Mouse (Mus musculus): ENCODE measurements at regions not wholly inside any gene's neighbourhood (a gene's known extent, or its start where the extent isn't known, plus 50 kb on each side); places are given as distances from the start of the nearest gene placed in this dataset.
A peak's percentile ranks its signal among the peaks of the same experiment; 100 is the strongest.

DNA sequence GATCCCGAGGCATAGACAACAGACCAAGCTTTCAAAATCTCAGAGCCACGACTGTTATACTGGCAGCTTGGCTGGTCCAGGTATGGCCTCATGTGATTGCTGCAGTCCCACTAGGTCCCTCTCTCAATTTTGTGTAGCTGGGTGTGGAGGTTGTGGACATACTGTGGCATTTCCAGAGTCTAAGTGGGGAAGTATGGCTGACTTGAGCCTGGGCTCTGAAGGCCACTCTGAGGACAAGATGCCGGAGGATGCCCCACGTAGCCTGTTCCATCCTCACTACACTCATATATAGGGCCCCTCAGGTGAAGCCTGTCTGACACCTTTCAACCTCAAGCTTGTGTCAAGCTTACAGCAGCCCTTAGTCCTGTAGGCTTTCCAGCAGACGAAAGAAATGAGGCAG, 78.2 kb upstream of the Adam6b start:
- Histone ChIP-seq H3K4me3 (ENCODE audit: low read depth, low read length) (no peak overlapping the region), H3K36me3 (replicated peaks) (no peaks in the 10 kb centered on the region), H3K27me3 (ENCODE audit: insufficient read depth, low read length) (no peaks in the 10 kb centered on the region), H3K9me3 (replicated peaks) (peaks cover 24% of the 10 kb centered on the region), H3K4me1 (ENCODE audit: insufficient read depth, low read depth, low read length) (no peaks in the 10 kb centered on the region)
- DNase-seq (ENCODE audit: low spot score) (no peak), ATAC-seq (ENCODE audit: extremely low read depth, insufficient number of reproducible peaks, low FRiP score, poor library complexity, severe bottlenecking) (no peak)
- TF ChIP-seq CTCF (IDR thresholded peaks at IDR 0.05; ENCODE audit: low read depth, low read length) (no peak), TAL1 (conservative IDR thresholded peaks at IDR 0.05; ENCODE audit: low read depth, low read length) (no peak), GATA1 (IDR thresholded peaks at IDR 0.05; ENCODE audit: borderline replicate concordance, low read length) (no peak), POLR2AphosphoS5 (IDR thresholded peaks at IDR 0.05; ENCODE audit: insufficient replicate concordance, low read depth, low read length) (no peak), GATA2 (IDR thresholded peaks at IDR 0.05; ENCODE audit: borderline replicate concordance, low read depth, low read length) (no peak)

DNA sequence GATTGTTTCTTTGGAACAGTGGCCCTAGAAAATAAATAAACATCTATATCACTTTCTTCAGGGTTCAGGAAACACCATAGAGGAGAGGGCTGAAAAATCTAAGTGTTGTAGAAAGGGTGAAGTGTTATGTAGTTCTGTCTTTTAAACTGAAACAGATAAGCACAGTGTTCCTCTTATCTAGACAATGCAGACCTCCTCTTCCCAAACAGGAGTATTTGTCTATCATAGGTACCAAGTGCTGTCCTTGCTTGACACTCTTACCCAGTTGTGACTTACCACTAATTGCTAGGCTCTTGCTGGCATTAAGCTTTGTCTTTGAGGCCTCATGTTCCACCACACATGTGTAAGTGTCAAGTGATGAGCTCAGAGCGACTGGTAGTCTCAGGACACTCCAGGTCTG, 75.3 kb upstream of the Adam6b start:
- H3K27me3 ChIP-seq (ENCODE audit: insufficient read depth, low read length) = no peaks in the 10 kb centered on the region
- TF ChIP-seq GATA2 (IDR thresholded peaks at IDR 0.05; ENCODE audit: borderline replicate concordance, low read depth, low read length) (no peak), POLR2AphosphoS5 (IDR thresholded peaks at IDR 0.05; ENCODE audit: insufficient replicate concordance, low read depth, low read length) (no peak), GATA1 (IDR thresholded peaks at IDR 0.05; ENCODE audit: borderline replicate concordance, low read length) (no peak), TAL1 (conservative IDR thresholded peaks at IDR 0.05; ENCODE audit: low read depth, low read length) (no peak)
- no peak overlapping the region for H3K4me3 ChIP-seq (ENCODE audit: low read depth, low read length)
- peaks cover 21% of the 10 kb centered on the region for H3K9me3 ChIP-seq (replicated peaks)
- DNase-seq (ENCODE audit: low spot score) (no peak), ATAC-seq (ENCODE audit: extremely low read depth, insufficient number of reproducible peaks, low FRiP score, poor library complexity, severe bottlenecking) (0 out of 2 replicates have a peak, but pooled peaks have one; percentile 19)
- no peaks in the 10 kb centered on the region for H3K4me1 ChIP-seq (ENCODE audit: insufficient read depth, low read depth, low read length)
- H3K36me3 ChIP-seq (replicated peaks) = no peaks in the 10 kb centered on the region

DNA sequence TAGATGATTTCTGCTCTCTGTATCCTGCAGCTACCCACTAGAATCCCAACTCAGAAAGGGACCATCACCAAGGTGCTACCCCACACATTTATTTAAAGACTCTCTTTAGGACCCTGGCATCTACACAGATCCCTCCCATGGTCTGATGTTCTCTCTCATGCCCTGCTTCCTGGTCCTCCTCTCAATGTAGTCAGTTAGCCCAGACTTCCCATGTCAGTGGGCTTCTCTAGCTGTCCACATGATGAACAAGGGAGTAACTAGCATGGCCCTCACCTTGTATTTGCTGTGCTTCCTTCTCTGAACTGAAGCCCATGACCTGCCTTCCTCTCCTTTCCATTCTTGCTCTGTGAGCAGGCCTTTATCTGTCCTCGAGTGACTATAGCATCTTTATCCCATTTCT, 71.8 kb upstream of the Adam6b start:
- H3K4me1 ChIP-seq (ENCODE audit: insufficient read depth, low read depth, low read length) = no peaks in the 10 kb centered on the region
- no peaks in the 10 kb centered on the region for H3K27me3 ChIP-seq (ENCODE audit: insufficient read depth, low read length)
- no peaks in the 10 kb centered on the region for H3K36me3 ChIP-seq (replicated peaks)
- no peak overlapping the region for H3K4me3 ChIP-seq (ENCODE audit: low read depth, low read length)
- TF ChIP-seq GATA1 (IDR thresholded peaks at IDR 0.05; ENCODE audit: borderline replicate concordance, low read length) (no peak), TAL1 (conservative IDR thresholded peaks at IDR 0.05; ENCODE audit: low read depth, low read length) (no peak), POLR2AphosphoS5 (IDR thresholded peaks at IDR 0.05; ENCODE audit: insufficient replicate concordance, low read depth, low read length) (no peak), GATA2 (IDR thresholded peaks at IDR 0.05; ENCODE audit: borderline replicate concordance, low read depth, low read length) (no peak), CTCF (IDR thresholded peaks at IDR 0.05; ENCODE audit: low read depth, low read length) (no peak)
- ATAC-seq (ENCODE audit: extremely low read depth, insufficient number of reproducible peaks, low FRiP score, poor library complexity, severe bottlenecking) (no peak), DNase-seq (ENCODE audit: low spot score) (no peak)
- peaks cover 26% of the 10 kb centered on the region for H3K9me3 ChIP-seq (replicated peaks)

DNA sequence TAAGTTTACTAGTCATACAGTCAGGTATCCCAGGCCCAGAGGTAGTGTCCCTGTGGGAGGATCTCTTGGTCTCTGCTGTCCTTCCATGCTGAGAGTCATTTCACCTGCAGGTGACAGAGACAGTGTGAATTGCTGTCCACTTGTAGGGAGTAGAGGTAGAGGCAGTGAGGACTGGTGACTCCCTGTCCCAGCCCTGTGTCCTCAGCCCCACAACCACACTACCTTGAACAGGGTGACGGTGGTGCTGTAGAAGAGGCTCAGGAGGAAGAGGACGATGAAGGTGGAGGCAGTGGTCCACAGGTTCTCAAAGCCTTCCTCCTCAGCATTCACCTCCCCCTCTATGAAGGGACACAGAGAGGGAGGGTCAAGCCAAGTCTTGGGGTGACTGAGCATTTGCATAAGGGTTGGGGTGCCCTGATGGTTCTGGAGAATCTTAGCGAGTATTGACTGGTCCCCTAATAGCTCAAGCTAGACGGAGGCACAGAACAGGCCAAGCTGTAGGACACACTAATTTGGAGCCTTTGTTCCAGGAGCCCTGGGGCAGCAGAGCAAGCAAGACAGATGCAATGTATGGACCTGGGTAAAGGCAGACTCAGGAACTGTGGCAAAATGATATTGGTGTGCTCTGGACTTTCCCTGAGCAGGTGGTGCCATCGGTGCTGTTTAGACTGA, 70.4 kb upstream of the Adam6b start:
- no peak for DNase-seq (ENCODE audit: low spot score)
- Histone ChIP-seq H3K36me3 (replicated peaks) (no peaks in the 10 kb centered on the region), H3K9me3 (replicated peaks) (peaks cover 38% of the 10 kb centered on the region), H3K27me3 (ENCODE audit: insufficient read depth, low read length) (no peaks in the 10 kb centered on the region), H3K4me3 (ENCODE audit: low read depth, low read length) (no peak overlapping the region), H3K4me1 (ENCODE audit: insufficient read depth, low read depth, low read length) (no peaks in the 10 kb centered on the region)
- TF ChIP-seq GATA1 (IDR thresholded peaks at IDR 0.05; ENCODE audit: borderline replicate concordance, low read length) (no peak), GATA2 (IDR thresholded peaks at IDR 0.05; ENCODE audit: borderline replicate concordance, low read depth, low read length) (no peak), TAL1 (conservative IDR thresholded peaks at IDR 0.05; ENCODE audit: low read depth, low read length) (no peak), CTCF (IDR thresholded peaks at IDR 0.05; ENCODE audit: low read depth, low read length) (no peak), POLR2AphosphoS5 (IDR thresholded peaks at IDR 0.05; ENCODE audit: insufficient replicate concordance, low read depth, low read length) (no peak)
- no peak for ATAC-seq (ENCODE audit: extremely low read depth, insufficient number of reproducible peaks, low FRiP score, poor library complexity, severe bottlenecking)

DNA sequence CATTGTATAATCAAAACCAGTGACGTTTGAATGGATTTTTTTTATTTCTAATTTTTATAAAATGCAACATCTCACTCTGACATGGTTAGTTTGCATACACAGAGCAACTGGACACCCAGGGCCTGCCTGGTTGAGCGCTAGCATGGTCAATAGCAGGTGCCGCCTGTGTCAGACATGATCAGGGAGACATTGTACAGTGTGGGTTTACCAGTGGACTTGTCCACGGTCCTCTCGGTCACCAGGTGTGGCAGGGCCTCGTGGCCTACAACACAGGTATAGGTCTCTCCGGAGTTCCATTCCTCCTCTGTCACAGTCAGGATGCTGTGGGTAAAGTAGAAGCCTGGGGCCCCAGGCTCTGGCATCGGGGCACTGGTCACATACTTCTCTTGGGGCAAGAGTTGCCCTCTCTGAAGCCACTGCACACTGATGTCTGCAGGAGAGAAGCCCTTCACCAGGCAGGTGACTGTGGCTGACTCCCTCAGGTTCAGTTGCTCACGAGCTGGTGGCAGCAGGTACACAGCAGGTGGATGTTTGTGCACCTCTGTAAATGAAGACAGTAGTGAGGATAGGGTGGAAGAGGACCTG, 68.5 kb upstream of the Adam6b start:
- Histone ChIP-seq H3K27me3 (ENCODE audit: insufficient read depth, low read length) (no peaks in the 10 kb centered on the region; the same call in 1 of the 2 replicates), H3K36me3 (replicated peaks) (no peaks in the 10 kb centered on the region), H3K4me3 (ENCODE audit: low read depth, low read length) (no peak overlapping the region), H3K9me3 (replicated peaks) (peaks cover 50% of the 10 kb centered on the region), H3K4me1 (ENCODE audit: insufficient read depth, low read depth, low read length) (no peaks in the 10 kb centered on the region)
- ATAC-seq (ENCODE audit: extremely low read depth, insufficient number of reproducible peaks, low FRiP score, poor library complexity, severe bottlenecking) = no peak
- DNase-seq (ENCODE audit: low spot score) = no peak
- TF ChIP-seq TAL1 (conservative IDR thresholded peaks at IDR 0.05; ENCODE audit: low read depth, low read length) (no peak), GATA1 (IDR thresholded peaks at IDR 0.05; ENCODE audit: borderline replicate concordance, low read length) (no peak), CTCF (IDR thresholded peaks at IDR 0.05; ENCODE audit: low read depth, low read length) (no peak), GATA2 (IDR thresholded peaks at IDR 0.05; ENCODE audit: borderline replicate concordance, low read depth, low read length) (no peak), POLR2AphosphoS5 (IDR thresholded peaks at IDR 0.05; ENCODE audit: insufficient replicate concordance, low read depth, low read length) (no peak)

DNA sequence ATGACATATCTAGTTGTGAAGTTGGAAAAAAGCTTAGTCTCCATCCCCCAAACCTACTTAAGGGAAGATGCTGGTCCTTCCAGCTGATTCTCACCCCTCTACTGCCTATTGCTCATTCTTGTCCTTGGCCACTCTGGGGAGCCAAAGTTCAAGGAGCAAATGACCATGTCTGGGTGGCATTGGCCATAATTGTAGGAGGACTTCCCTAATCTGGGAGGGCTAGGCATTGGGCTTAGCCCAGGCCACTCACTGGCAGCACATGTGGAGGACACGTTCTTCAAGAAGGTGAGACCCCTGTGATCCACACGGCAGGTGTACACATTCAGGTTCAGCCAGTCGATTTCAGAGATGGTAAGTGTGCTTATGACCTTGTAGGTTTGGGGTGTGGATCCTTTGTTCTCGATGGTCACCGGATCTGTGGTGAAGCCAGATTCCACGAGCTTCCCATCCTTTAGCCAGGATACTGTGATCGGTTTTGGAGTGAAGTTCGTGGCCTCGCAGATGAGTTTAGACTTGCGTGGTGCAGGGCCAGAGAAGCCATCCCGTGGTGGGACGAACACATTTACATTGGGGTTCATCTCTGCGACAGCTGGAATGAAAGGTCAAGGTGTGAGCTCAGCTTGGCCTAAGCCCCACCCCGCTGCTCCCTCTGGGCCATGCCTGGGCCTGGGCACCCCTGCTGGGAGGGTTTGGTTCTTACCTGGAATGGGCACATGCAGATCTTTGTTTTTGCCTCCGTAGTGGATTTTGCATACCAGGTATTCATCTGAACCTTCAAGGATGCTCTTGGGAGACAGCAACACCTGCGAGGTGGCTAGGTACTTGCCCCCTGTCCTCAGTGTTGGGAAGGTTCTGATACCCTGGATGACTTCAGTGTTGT, 67.4 kb upstream of the Adam6b start:
- ATAC-seq (ENCODE audit: extremely low read depth, insufficient number of reproducible peaks, low FRiP score, poor library complexity, severe bottlenecking) (no peak), DNase-seq (ENCODE audit: low spot score) (no peak)
- Histone ChIP-seq H3K27me3 (ENCODE audit: insufficient read depth, low read length) (peaks cover 2% of the 10 kb centered on the region; the same call in 1 of the 2 replicates), H3K9me3 (replicated peaks) (peaks cover 53% of the 10 kb centered on the region), H3K4me1 (ENCODE audit: insufficient read depth, low read depth, low read length) (no peaks in the 10 kb centered on the region), H3K36me3 (replicated peaks) (no peaks in the 10 kb centered on the region), H3K4me3 (ENCODE audit: low read depth, low read length) (no peak overlapping the region)
- TF ChIP-seq POLR2AphosphoS5 (IDR thresholded peaks at IDR 0.05; ENCODE audit: insufficient replicate concordance, low read depth, low read length) = no peak

All from G1E (cell line).